Mouse (Mus musculus) midbrain, postnatal 0 days (tissue): ENCODE results near the gene Gm7970. TPM values are rescaled to one million over a fixed set of nuclear protein-coding genes. Genes with fewer than 3 reads are reported as not detected.
"Not testable (repeated sequence)": the region's sequence is repeated elsewhere in the genome, so short reads cannot be mapped to it uniquely, and the experiment has no call there.

Source experiments
- ATAC-seq: fragments of 200-750 bp; cut with Nextera tagmentation; 2 replicates; pipeline ENCODE4 v1.8.0; 2017; ENCODE audit warnings: moderate number of reproducible peaks, mild to moderate bottlenecking, moderate TSS enrichment, moderate library complexity; ENCODE audit not compliant: low FRiP score
- DNase-seq: peaks from one replicate; pipeline ENCODE4 v3.0.0-alpha.2; 2015; ENCODE audit warnings: low spot score
- H3K27ac ChIP-seq: fragments of 300-500 bp; sonication (generic); 2 replicates; pipeline ENCODE4 v1.5.1; 2014; ENCODE audit warnings: low read depth, mild to moderate bottlenecking, low read length, mixed read lengths
- H3K27me3 ChIP-seq: fragments of 300-500 bp; sonication (generic); 2 replicates; pipeline ENCODE4 v1.6.1; 2014; ENCODE audit warnings: low read length, control low read depth, mixed read lengths; ENCODE audit not compliant: insufficient read depth
- H3K36me3 ChIP-seq: fragments of 300-500 bp; sonication (generic); 2 replicates; pipeline ENCODE4 v1.6.1; 2014; ENCODE audit warnings: low read length, control low read depth, mixed read lengths; ENCODE audit not compliant: insufficient read depth
- H3K4me1 ChIP-seq: fragments of 300-500 bp; sonication (generic); 2 replicates; pipeline ENCODE4 v1.6.1; 2014; ENCODE audit warnings: mild to moderate bottlenecking, control low read depth, antibody characterized with exemption, low read length, mixed read lengths; ENCODE audit not compliant: insufficient read depth
- H3K4me2 ChIP-seq: fragments of 300-500 bp; sonication (generic); 2 replicates; pipeline ENCODE4 v1.6.1; 2014; ENCODE audit warnings: low read depth, mild to moderate bottlenecking, low read length, mixed read lengths; ENCODE audit not compliant: poor library complexity, severe bottlenecking
- H3K4me3 ChIP-seq: fragments of 300-500 bp; sonication (generic); 2 replicates; pipeline ENCODE4 v1.5.1; 2014; ENCODE audit warnings: low read depth, mild to moderate bottlenecking, low read length, moderate library complexity
- H3K9ac ChIP-seq: fragments of 300-500 bp; sonication (generic); replicated peaks from 2 replicates; pipeline ENCODE4 v1.6.1; 2014; ENCODE audit warnings: mild to moderate bottlenecking, low read length, moderate library complexity, mixed read lengths; ENCODE audit not compliant: poor library complexity, severe bottlenecking
- H3K9me3 ChIP-seq: fragments of 300-500 bp; sonication (generic); 2 replicates; pipeline ENCODE4 v1.6.1; 2016; ENCODE audit warnings: low read length, control low read depth
- whole genome bisulfite sequencing: fragments of 180-500 bp; shearing (Covaris S2); extraction: QIAGEN DNeasy Blood & Tissue Kit; methylation state at CpG from one replicate; pipeline ENCODE4 v1.1.7; 2014; 5-methylcytosine and 5-hydroxymethylcytosine counted together
- polyA plus RNA-seq: library from polyadenylated mRNA; unstranded; fragments of >200 nt; fragmentation: Nextera tagmentation; extraction: Ambion mirVana; gene quantifications from 2 replicates; pipeline ENCODE4 v1.2.1, GENCODE M21; 2015
- total RNA-seq: library from RNA; depleted of rRNA; stranded (reverse); fragments of >200 nt; gene quantifications from 2 replicates; pipeline ENCODE4 v1.2.3, GENCODE M21; 2014; rRNA removed

Gene Gm7970
- total RNA-seq (not detected in 2 replicates), polyA plus RNA-seq (not detected in 2 replicates)

DNA sequence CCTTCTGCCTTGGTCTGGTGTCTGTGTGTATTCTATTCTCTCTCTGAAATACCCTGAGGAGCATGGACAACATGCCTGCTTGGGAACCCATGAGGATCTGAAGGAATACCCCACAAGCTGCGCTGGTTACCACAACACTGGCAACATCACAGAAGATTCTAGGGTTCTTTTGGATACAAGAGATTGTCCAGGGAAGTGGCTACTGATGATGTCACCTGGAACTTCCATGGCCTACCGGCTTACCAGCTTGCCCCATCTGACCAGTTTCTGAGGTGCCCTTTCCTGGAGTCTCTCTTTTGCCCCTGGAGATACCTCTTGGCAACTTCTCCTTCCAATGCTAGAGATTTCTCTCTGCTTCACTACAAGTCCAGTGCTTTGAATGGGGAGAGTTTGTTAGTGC, at the start of gene Gm7970:
Gm7970 (minus strand) TSS at position 101 of the 400 bp plus-strand sequence.
- H3K27me3 ChIP-seq, H3K4me1 ChIP-seq, H3K9me3 ChIP-seq, DNase-seq, H3K36me3 ChIP-seq, H3K4me2 ChIP-seq, H3K9ac ChIP-seq, H3K4me3 ChIP-seq, ATAC-seq, H3K27ac ChIP-seq: not testable (repeated sequence)
- WGBS, result no CpG with 5 or more reads among the region's 2 CpGs

DNA sequence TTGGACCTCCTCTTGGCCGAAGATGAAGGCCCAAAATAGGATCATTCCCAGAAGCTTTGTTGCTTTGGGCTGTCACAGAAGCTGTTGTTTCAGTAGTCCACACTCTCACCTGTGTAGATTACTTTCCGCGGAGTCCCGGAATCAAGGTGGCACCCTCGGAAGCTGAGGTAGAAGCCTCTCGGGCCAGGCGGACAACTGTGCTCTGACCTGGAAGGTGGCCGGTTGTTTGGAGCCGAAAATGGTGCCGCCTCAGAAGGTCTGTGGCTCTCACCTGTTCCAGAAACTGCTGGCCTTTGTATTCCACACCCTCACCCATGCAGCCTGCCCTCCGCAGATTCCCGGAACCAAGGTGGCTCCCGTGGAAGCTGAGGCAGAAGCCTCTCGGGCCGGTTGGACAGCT, 45.6 kb upstream of the Gm7970 start:
- not testable (repeated sequence) for H3K27ac ChIP-seq, H3K4me1 ChIP-seq, DNase-seq, H3K4me3 ChIP-seq, H3K4me2 ChIP-seq, H3K9ac ChIP-seq, H3K27me3 ChIP-seq, ATAC-seq, H3K36me3 ChIP-seq, H3K9me3 ChIP-seq
- WGBS, result 93% methylated on average over 15 of the region's 15 CpGs

DNA sequence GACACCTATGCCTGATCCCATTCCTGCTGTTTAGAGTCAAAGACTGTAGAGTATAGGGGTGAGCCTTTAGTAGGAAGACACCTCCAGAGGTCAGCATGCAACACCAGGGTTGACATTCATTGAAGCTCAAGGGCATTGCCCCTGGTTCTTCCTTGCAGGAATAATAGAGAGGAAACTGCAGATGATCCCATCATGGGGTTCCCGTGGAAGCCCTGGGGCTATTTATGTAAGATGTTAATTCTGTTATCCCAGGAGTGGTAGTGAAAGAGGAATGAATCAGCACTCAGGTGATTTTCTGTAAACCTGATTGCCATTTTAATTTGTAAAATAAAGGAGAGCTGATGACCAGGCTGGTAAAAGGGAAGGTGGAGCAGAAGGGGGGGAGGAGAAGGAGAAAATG, 31.0 kb upstream of the Gm7970 start:
- H3K36me3 ChIP-seq, ATAC-seq: not testable (repeated sequence)

DNA sequence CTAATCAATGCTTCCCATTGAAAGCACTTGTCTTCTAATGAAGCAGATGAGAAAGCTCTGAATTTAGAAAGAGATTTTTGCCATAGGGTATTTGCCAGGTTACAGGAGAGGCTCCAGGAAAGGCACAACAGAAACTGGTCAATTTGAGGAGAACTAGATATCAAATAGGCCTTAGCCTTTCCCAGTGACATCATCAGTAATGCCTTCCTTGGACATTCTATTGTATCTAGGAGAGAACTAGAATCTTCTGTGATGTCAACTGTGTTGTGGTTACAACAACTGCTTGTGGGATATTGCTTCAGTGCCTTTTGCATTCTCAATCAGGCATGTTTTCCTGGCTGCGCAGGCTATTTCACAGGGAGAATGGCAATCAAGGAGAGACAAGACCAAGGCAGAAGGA, 17.5 kb upstream of the Gm7970 start, which contains the start of gene 1700049E17Rik2:
1700049E17Rik2 (plus strand) TSS at position 301 of the 400 bp plus-strand sequence.
- H3K4me1 ChIP-seq, H3K4me2 ChIP-seq, H3K4me3 ChIP-seq, H3K27me3 ChIP-seq, H3K27ac ChIP-seq, H3K9ac ChIP-seq, H3K9me3 ChIP-seq, H3K36me3 ChIP-seq, ATAC-seq, DNase-seq: not testable (repeated sequence)
- no CpG with 5 or more reads among the region's 1 CpGs for WGBS

More for the DNA sequence above, 31.0 kb upstream of the Gm7970 start:
- 88% methylated on average over 1 of the region's 1 CpGs for WGBS
- H3K27ac ChIP-seq, H3K9me3 ChIP-seq, H3K4me2 ChIP-seq, H3K4me3 ChIP-seq, H3K27me3 ChIP-seq, DNase-seq, H3K4me1 ChIP-seq, H3K9ac ChIP-seq: not testable (repeated sequence)

DNA sequence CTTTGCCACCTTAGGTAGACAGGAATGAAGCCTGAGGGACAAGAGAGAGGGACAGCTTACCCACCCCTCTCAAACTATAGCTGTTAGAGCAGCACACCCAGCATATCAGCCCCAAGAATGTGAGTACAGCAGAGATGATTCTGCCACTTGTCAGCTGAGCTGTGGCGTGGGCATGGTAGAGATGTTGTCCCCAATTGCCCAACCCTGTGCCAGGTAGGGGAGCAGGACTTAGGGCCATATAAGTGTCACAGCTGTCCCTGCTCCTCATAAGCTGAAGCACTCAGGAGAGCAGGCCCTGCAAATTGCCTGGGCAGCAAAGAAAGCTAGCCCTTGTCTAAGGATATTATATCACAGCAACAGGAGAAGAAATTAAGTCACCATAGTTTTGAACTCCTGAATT, 30.7 kb downstream of the Gm7970 start:
- 74% methylated on average over 1 of the region's 1 CpGs for WGBS
- H3K4me2 ChIP-seq, H3K4me3 ChIP-seq, H3K4me1 ChIP-seq, ATAC-seq, H3K9ac ChIP-seq, DNase-seq, H3K9me3 ChIP-seq, H3K36me3 ChIP-seq, H3K27ac ChIP-seq, H3K27me3 ChIP-seq: not testable (repeated sequence)

DNA sequence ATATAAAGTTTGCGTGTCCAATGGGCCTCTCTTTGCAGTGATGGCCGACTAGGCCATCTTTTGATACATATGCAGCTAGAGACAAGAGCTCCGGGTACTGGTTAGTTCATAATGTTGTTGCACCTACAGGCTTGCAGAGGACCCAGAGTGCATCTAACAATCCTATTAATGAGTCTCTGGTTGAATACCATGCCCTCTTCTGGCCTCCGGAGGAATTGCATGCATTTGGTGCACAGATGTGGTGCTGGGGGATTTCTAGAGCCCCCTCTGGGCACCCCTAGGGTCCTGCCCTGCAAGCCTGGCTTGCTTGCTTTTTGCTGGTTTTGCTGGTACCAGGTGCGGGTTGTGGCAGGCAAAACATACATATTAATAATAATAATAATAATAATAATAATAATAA, 34.7 kb downstream of the Gm7970 start:
- H3K27me3 ChIP-seq, H3K9me3 ChIP-seq, H3K4me2 ChIP-seq, H3K4me1 ChIP-seq, DNase-seq, H3K4me3 ChIP-seq, H3K27ac ChIP-seq, ATAC-seq, H3K36me3 ChIP-seq, H3K9ac ChIP-seq: not testable (repeated sequence)
- 73% methylated on average over 5 of the region's 5 CpGs for WGBS

Other genes starting within 250 kb of the Gm7970 start
- gene Gm5798, start 207.0 kb downstream of the Gm7970 start, total RNA-seq, result not detected in 2 replicates
- gene Gm5798, start 207.0 kb downstream of the Gm7970 start, polyA plus RNA-seq, result not detected in 2 replicates
- not detected in 2 replicates for gene Gm7945, start 169.2 kb downstream of the Gm7970 start, total RNA-seq
- gene Gm7945, start 169.2 kb downstream of the Gm7970 start, polyA plus RNA-seq, result not detected in 2 replicates
- gene Gm6482, start 147.3 kb downstream of the Gm7970 start, total RNA-seq, result 0.33 TPM in 1 of 2 replicates, not detected in the other
- 0.12 TPM in 1 of 2 replicates, not detected in the other for gene Gm6482, start 147.3 kb downstream of the Gm7970 start, polyA plus RNA-seq
- gene Gm7954, start 102.1 kb downstream of the Gm7970 start, total RNA-seq, result not detected in 2 replicates
- gene Gm7954, start 102.1 kb downstream of the Gm7970 start, polyA plus RNA-seq, result not detected in 2 replicates
- gene Gm3486, start 66.1 kb downstream of the Gm7970 start, total RNA-seq, result not detected in 2 replicates
- 0.20 TPM in 1 of 2 replicates, not detected in the other for gene Gm3486, start 66.1 kb downstream of the Gm7970 start, polyA plus RNA-seq
- gene 1700049E17Rik2, start 17.6 kb upstream of the Gm7970 start, total RNA-seq, result not detected in 2 replicates
- not detected in 2 replicates for gene 1700049E17Rik2, start 17.6 kb upstream of the Gm7970 start, polyA plus RNA-seq
- not detected in 2 replicates for gene Gm3072, start 69.0 kb upstream of the Gm7970 start, total RNA-seq
- gene Gm3072, start 69.0 kb upstream of the Gm7970 start, polyA plus RNA-seq, result not detected in 2 replicates
- not detected in 2 replicates for gene Gm3676, start 90.9 kb upstream of the Gm7970 start, total RNA-seq
- not detected in 2 replicates for gene Gm3676, start 90.9 kb upstream of the Gm7970 start, polyA plus RNA-seq
- not detected in 2 replicates for gene Gm8068, start 146.3 kb upstream of the Gm7970 start, total RNA-seq
- gene Gm8068, start 146.3 kb upstream of the Gm7970 start, polyA plus RNA-seq, result not detected in 2 replicates
- gene Gm7929, start 195.0 kb upstream of the Gm7970 start, total RNA-seq, result not detected in 2 replicates
- not detected in 2 replicates for gene Gm7929, start 195.0 kb upstream of the Gm7970 start, polyA plus RNA-seq
- gene Gm47189, start 216.9 kb upstream of the Gm7970 start, total RNA-seq, result not detected in 2 replicates
- not detected in 2 replicates for gene Gm47189, start 216.9 kb upstream of the Gm7970 start, polyA plus RNA-seq